25 mouse cellular contexts compared by ENCODE assay signal in the genomic region with DNA sequence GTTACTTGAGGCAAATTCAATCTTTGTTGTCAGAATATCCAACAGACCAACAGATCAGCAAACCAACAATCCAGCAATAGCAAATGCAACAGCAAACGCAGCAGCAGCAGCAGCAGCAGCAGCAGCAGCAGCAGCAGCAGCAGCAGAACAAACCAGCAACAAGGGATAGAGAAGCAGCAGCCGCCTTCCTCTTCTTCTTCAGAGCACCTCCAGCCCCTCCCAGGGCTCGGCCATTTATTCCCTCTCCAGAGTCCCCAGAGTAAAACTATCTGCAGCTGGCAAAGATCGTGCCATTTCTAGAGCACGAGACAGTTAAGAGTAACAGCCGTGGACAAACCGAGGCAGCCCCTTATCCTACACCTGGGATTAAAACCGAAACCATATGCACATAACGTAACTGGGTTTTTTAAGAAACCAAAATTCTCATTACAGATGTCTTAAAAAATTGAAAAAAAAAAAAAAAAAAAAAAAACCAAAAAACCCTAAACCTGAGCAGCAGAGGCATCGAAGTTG. TPM values are rescaled to one million over a fixed set of nuclear protein-coding genes. Genes with fewer than 3 reads are reported as not detected.
DNase-seq lines count a peak whose midpoint lies in the region; ATAC-seq and TF ChIP-seq lines count a peak whose summit lies in the region.
"Had no signal": no experiment of that assay in that cellular context is flagged by ENCODE, and none has a peak within 500 bp of the region (broad histone marks: within the 10 kb centered on the region; RNA-seq: fewer than 3 reads in every experiment).

No protein-coding gene starts in this region.

- ATAC-seq in embryonic facial prominence, embryonic 13.5 days (ENCODE audit: insufficient number of reproducible peaks, insufficient read depth, low FRiP score, low TSS enrichment, low read depth): no peak
- ATAC-seq: activated CD4-positive, CD25-positive, alpha-beta regulatory T cell, adult 4 months; CD4-positive, CD25-positive, alpha-beta regulatory T cell, adult 4 months; forebrain, embryonic 16.5 days; hindbrain, embryonic 16.5 days; inflammation-experienced regulatory T-cells, adult 6 months; intestine, postnatal 0 days; Patski had no signal

- TF ChIP-seq CTCF in heart, adult 2 months (IDR thresholded peaks at IDR 0.05): no peak
- TF ChIP-seq CTCF in CH12.LX (conservative IDR thresholded peaks at IDR 0.05 in 1 of 2, IDR thresholded peaks at IDR 0.05 in 1 of 2; ENCODE audit: low read depth in 2 of 2, low read length in 2 of 2): no peak

- H3K36me3 ChIP-seq in heart, adult 2 months (ENCODE audit: control insufficient read depth, insufficient read depth, low read length): peaks cover 4% of the 10 kb centered on the region; the same call in 1 of the 2 replicates
- H3K36me3 ChIP-seq in CH12.LX (replicated peaks in 1 of 2; ENCODE audit: control insufficient read depth in 1 of 2, insufficient read depth in 1 of 2, low read length in 1 of 2): no peaks in the 10 kb centered on the region
- H3K36me3 ChIP-seq in embryonic facial prominence, embryonic 13.5 days: no peaks in the 10 kb centered on the region
- H3K36me3 ChIP-seq: embryonic facial prominence, embryonic 12.5 days; forebrain, embryonic 10.5 days; heart, embryonic 10.5 days; hindbrain, embryonic 12.5 days had no signal

- dilution Hi-C loops in CH12.LX (cut with MboI; ENCODE audit: extremely low pct_ligation_motif_present, extremely low pct_unique_long_range_greater_than_20kb, low sequenced_read_pairs): no loop called here

- in situ Hi-C loops in CH12.LX (cut with MboI; ENCODE audit: low pct_ligation_motif_present, low pct_unique_long_range_greater_than_20kb, low sequenced_read_pairs): no loop called here

- no peak overlapping the region for H3K4me3 ChIP-seq in heart, adult 2 months
- H3K4me3 ChIP-seq in CH12.LX (replicated peaks in 1 of 3; ENCODE audit: low read depth in 2 of 3, low read length in 2 of 3, poor library complexity in 1 of 3): no peak overlapping the region
- no peak overlapping the region for H3K4me3 ChIP-seq in embryonic facial prominence, embryonic 13.5 days
- H3K4me3 ChIP-seq: embryonic facial prominence, embryonic 12.5 days; erythroblast, embryonic 14.5 days; forebrain, embryonic 10.5 days; heart, embryonic 10.5 days; hindbrain, embryonic 12.5 days had no signal

- peak overlapping the region; percentile 60; the same call in 1 of the 2 replicates for H3K4me2 ChIP-seq in CH12.LX (ENCODE audit: insufficient read depth, low read depth, poor library complexity, severe bottlenecking)
- peak overlapping the region; percentile 21; the same call in 1 of the 2 replicates for H3K4me2 ChIP-seq in embryonic facial prominence, embryonic 13.5 days
- H3K4me2 ChIP-seq: embryonic facial prominence, embryonic 12.5 days; hindbrain, embryonic 12.5 days had no signal

- no peaks in the 10 kb centered on the region for H3K27me3 ChIP-seq in heart, adult 2 months (ENCODE audit: control insufficient read depth, insufficient read depth, low read length)
- H3K27me3 ChIP-seq in CH12.LX (replicated peaks): no peaks in the 10 kb centered on the region
- H3K27me3 ChIP-seq in embryonic facial prominence, embryonic 13.5 days: no peaks in the 10 kb centered on the region
- H3K27me3 ChIP-seq: embryonic facial prominence, embryonic 12.5 days; hindbrain, embryonic 12.5 days; Patski had no signal

- no peaks in the 10 kb centered on the region for H3K9me3 ChIP-seq in CH12.LX (replicated peaks; ENCODE audit: low read length)
- H3K9me3 ChIP-seq in embryonic facial prominence, embryonic 13.5 days: no peaks in the 10 kb centered on the region
- H3K9me3 ChIP-seq: embryonic facial prominence, embryonic 12.5 days; forebrain, embryonic 10.5 days; heart, embryonic 10.5 days; hindbrain, embryonic 12.5 days had no signal

- H3K9ac ChIP-seq in heart, adult 2 months (ENCODE audit: low read depth, low read length): no peak overlapping the region
- H3K9ac ChIP-seq in CH12.LX (ENCODE audit: insufficient read depth, low read depth): no peak overlapping the region
- H3K9ac ChIP-seq in embryonic facial prominence, embryonic 13.5 days: no peak overlapping the region
- H3K9ac ChIP-seq: embryonic facial prominence, embryonic 12.5 days; hindbrain, embryonic 12.5 days had no signal

- peaks cover 9% of the 10 kb centered on the region for H3K4me1 ChIP-seq in heart, adult 2 months (ENCODE audit: control insufficient read depth, insufficient read depth, low read length)
- no peaks in the 10 kb centered on the region for H3K4me1 ChIP-seq in CH12.LX (ENCODE audit: control insufficient read depth in 1 of 2, insufficient read depth in 2 of 2)
- H3K4me1 ChIP-seq in embryonic facial prominence, embryonic 13.5 days: peaks cover 30% of the 10 kb centered on the region
- H3K4me1 ChIP-seq: hindbrain, embryonic 12.5 days had no signal

- WGBS in heart, adult 2 months: 65% methylated on average over 10 of the region's 10 CpGs
- 40% methylated on average over 10 of the region's 10 CpGs for WGBS in embryonic facial prominence, embryonic 13.5 days

- H3K79me2 ChIP-seq in heart, adult 2 months (replicated peaks; ENCODE audit: control insufficient read depth, insufficient read depth, low read length): no peaks in the 10 kb centered on the region
- no peaks in the 10 kb centered on the region for H3K79me2 ChIP-seq in CH12.LX (replicated peaks; ENCODE audit: control insufficient read depth, extremely low read depth, insufficient read depth, poor library complexity, severe bottlenecking)

- no peak for TF ChIP-seq POLR2A in heart, adult 2 months (IDR thresholded peaks at IDR 0.05; ENCODE audit: insufficient read depth, low read depth, low read length)
- no peak for TF ChIP-seq POLR2A in CH12.LX (IDR thresholded peaks at IDR 0.05; ENCODE audit: low read depth, low read length)

- no peak for TF ChIP-seq EP300 in heart, adult 2 months (IDR thresholded peaks at IDR 0.05; ENCODE audit: insufficient read depth, low read depth, low read length)
- TF ChIP-seq EP300 in CH12.LX (IDR thresholded peaks at IDR 0.05; ENCODE audit: low read length): no peak

- peak; percentile 72 for DNase-seq in heart, adult 11 months
- no peak for DNase-seq in heart, adult 2 months
- DNase-seq in CH12.LX (ENCODE audit: extremely low read depth): no peak
- DNase-seq in adrenal gland, adult 8-10 months: no peak
- no peak for DNase-seq in liver
- DNase-seq: adrenal gland, postnatal 25 days; B cell, adult 2 months; cerebellum, adult 18-20 months; cerebellum, postnatal 10 days; gastrocnemius, postnatal 14 days; heart, postnatal 10 days; heart, postnatal 4 days had no signal

- intact Hi-C loops in heart, adult 2 months (cut with DNase I): loop anchor here (2.0 kb wide), 1 partner anchor 19 kb away; no protein-coding TSS in a partner anchor

- no peak overlapping the region for H3K27ac ChIP-seq in heart, adult 2 months
- no peak overlapping the region for H3K27ac ChIP-seq in CH12.LX (ENCODE audit: insufficient read depth, low read depth)
- H3K27ac ChIP-seq in embryonic facial prominence, embryonic 13.5 days: no peak overlapping the region
- H3K27ac ChIP-seq: embryonic facial prominence, embryonic 12.5 days; heart, embryonic 10.5 days; hindbrain, embryonic 12.5 days had no signal

- TF ChIP-seq RAD21 in CH12.LX (IDR thresholded peaks at IDR 0.05; ENCODE audit: low read depth, low read length): no peak

TF ChIP-seq in CH12.LX, 34 proteins besides CTCF, POLR2A, EP300 and RAD21:
- peak; percentile 9; the same call in 1 of the 2 replicates for TF ChIP-seq ZNF384 (IDR thresholded peaks at IDR 0.05; ENCODE audit: low read depth, low read length)
- peak; percentile 40; the same call in 1 of the 2 replicates for TF ChIP-seq BHLHE40 (IDR thresholded peaks at IDR 0.05; ENCODE audit: low read depth, low read length)
- TF ChIP-seq ZMIZ1 (IDR thresholded peaks at IDR 0.05; ENCODE audit: low read depth, low read length): no peak
TF ChIP-seq in CH12.LX: peak in this region for 2.

RNA-seq across cellular contexts. Expression of a gene that starts 19.7 kb away (rescaled TPM):
- 10 to 100 TPM; 13.1 to 23.5 TPM for total RNA-seq in heart, adult 2 months (2021)
- 4.2 and 8.4 TPM in 2 replicates for polyA plus RNA-seq in heart, adult 2 months (2012; rRNA removed)
- total RNA-seq in CH12.LX (2012; rRNA removed): 0.08 and 0.13 TPM in 2 replicates
- 0.35 and 0.46 TPM in 2 replicates for total RNA-seq in CH12.LX (2014; rRNA removed)
- polyA plus RNA-seq in CH12.LX (2012; ENCODE audit: insufficient read length, low read depth): 0.46 and 0.55 TPM in 2 replicates
- polyA plus RNA-seq in embryonic facial prominence, embryonic 13.5 days (2015; fragmentation: Nextera tagmentation; extraction: Ambion mirVana): 7.2 and 8.7 TPM in 2 replicates
- 100 to 1,000 TPM; 145 to 233 (median 191) TPM for total RNA-seq in adrenal gland, adult 8-10 months (2022)

Comparison
In these comparisons a context has a peak if more than half of its experiments do, and no peak if none do; other contexts are left out.
1. RNA of a gene that starts 19.7 kb away (total RNA-seq): 145 to 233 TPM in adrenal gland, adult 8-10 months and 13.1 to 23.5 TPM in heart, adult 2 months; 0.08 to 0.46 TPM in CH12.LX; every median in the first group is over 4 times any median in the second.